Mouse (Mus musculus) embryo, embryonic 10 days (tissue): ENCODE measurements around the gene Tgm3.

Experiments
- DNase-seq: peaks from one replicate; pipeline ENCODE4 v3.0.0-alpha.2; 2015; ENCODE audit warnings: low spot score

Tgm3 gene

DNA sequence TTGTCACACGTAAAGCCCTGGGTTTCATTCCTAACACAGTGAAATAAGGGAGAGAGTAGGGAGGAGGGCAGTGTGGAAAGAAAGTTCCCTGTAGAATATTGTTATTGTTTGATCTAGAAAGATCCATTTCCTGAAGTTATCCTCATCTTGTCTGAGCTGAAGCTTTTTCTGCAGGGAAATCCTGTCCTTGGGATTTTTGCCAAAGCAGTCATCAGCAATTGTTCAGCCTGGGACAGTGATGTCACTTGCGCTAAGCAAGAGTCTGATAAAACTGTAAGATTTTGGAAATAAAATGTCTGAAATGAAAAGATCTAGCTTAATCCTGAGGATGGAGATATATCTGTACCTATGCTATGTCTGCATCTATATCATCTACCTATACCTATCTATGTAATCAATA, 58.2 kb downstream of the Tgm3 start:
- no peak for DNase-seq
